Mouse (Mus musculus) gastrocnemius, postnatal 25 days (tissue): Measurements from ENCODE around the gene Fgfbp3. TPM values are rescaled to one million over a fixed set of nuclear protein-coding genes. Genes with fewer than 3 reads are reported as not detected.
"Not testable (repeated sequence)": the region's sequence is repeated elsewhere in the genome, so short reads cannot be mapped to it uniquely, and the experiment has no call there.

Experiments used
- DNase-seq: peaks from one replicate; pipeline ENCODE4 v3.0.0; 2022
- long read RNA-seq, 2 experiments: library from polyadenylated mRNA; stranded (forward); transcript quantifications; one replicate each; pipeline ENCODE4 v2.0.0; 2021
- total RNA-seq, 2 experiments: library from RNA; stranded (reverse); gene quantifications; 1 replicate in 1 of 2; 2 replicates in 1 of 2; pipeline ENCODE4 v1.2.3; 2021

Gene Fgfbp3
- 1 to 10 TPM in 1 of 2 experiments, under 1 TPM in 1; 0.94 to 1.4 TPM for total RNA-seq
- long read RNA-seq, experiment 1, partial matches to known transcripts: 3 of 3 reads
- long read RNA-seq, experiment 1, other reads (novel, unspliced or antisense): 0 of 3 reads
- long read RNA-seq, experiment 2, partial matches to known transcripts: 3 of 3 reads
- long read RNA-seq, experiment 2, other reads (novel, unspliced or antisense): 0 of 3 reads

DNA sequence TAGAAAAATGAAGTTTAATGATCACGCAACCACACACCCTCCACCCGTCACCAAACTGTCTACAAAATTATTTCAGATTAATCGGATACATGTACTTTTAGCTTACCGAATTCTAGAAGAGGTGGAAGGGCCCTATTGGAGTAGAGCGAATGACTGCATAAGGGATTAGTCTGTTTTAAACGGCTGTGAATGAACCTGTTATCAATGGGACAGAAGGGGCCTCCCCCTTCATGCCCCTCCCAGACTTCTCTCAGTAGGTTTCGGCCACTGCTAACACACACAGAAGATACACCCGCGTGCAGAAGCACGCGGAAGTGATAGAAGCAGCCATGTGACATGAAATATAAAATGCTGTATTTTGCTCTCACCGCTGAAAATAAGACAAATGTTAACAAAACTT, at the start of gene Fgfbp3:
Gene Fgfbp3 (minus strand): TSS at position 150 of the 400 bp plus-strand sequence.
- no peak for DNase-seq

GRCm38 (mm10) chr19:36962544-36963260, 43.3 kb upstream of the Fgfbp3 start:
- not testable (repeated sequence) for DNase-seq

DNA sequence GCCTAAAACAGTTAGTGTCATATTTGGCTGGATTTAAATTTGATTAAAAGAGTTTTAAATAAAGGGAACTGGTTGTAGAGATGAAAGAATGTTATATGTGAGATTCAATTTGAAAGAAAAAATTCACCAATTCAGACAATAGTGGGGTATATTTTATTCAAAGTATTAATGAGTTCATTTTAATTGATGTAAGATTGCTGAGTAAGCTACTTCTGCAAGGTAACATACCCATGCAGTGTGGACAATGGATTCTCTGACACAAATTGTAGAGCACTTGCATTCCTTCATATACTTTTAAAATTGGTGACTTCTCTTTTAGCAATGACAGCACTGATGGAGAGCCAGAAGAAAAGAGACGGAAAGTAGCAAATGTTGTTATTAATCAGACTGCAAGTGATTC, 41.9 kb upstream of the Fgfbp3 start:
- DNase-seq: no peak

- no peak for DNase-seq
Measured at GRCm38 (mm10) chr19:36958331-36958730, 38.9 kb upstream of the Fgfbp3 start.

DNA sequence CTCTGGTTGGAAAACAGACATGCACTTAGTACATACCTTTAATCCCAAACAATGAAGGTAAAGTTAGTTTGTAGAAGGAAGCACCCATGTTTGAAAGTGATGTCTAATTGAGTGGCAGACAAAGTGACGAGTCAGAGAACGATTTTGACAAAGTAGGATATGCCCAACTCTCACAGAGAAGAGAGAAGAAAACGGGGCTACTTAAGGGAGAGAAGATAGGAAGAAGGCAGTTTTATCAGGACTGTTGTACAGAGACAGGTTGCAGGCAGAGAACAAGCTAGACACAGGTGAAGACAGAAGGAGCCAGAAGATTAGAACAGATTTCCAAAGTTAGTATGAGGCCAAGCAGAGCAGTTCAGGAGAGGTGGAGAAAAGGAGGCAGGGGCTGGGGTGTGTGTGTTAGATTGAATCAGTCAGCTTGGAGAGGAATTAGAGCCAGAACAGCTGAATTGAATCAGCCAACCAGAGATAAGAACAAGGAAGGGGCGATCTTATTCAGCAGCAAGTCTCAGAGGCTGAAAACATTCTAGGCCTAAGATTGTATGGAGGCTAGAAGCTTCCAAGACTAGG, 34.3 kb upstream of the Fgfbp3 start:
- DNase-seq: no peak

DNA sequence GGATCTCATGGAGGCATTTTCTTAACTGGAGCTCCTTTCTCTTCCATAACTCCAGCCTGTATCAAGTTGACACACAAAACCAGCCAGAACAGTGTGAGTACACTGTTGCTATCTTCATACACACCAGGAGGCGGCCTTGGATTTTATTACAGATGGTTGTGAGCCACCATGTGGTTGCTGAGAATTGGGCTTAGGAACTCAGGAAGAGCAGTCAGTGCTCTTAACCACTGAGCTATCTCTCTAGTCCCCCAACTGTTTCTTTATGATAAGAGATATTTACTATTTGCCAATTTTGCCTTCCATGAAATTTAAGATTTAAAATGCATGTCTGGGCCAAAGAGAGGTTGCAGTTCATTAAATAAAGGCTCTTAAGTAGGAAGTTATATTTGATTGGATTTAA, 20.6 kb upstream of the Fgfbp3 start:
- no peak for DNase-seq

DNA sequence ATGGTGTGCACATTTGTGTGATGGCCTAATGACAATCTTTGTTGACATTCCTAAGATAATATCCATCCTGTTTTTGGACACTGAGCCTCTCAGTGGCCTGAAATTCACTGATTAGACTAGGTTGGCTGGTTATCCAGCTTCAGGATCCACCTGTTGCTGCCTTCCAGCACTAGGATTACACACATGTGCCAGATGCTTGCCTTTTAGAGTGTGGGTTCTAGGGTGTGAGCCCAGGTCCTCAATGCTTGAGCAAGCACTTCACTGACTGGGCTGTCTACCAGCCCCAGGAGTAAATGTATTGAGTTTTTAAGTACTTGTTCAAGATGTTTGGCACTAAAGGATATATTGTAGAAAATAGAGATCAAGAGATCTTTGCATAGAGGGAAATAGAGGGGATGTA, 18.6 kb upstream of the Fgfbp3 start:
- no peak for DNase-seq

- DNase-seq: no peak
Measured at GRCm38 (mm10) chr19:36936285-36936684, 16.9 kb upstream of the Fgfbp3 start.

- DNase-seq: no peak
Measured at GRCm38 (mm10) chr19:36932613-36933012, 13.2 kb upstream of the Fgfbp3 start.

- DNase-seq: no peak
Measured at GRCm38 (mm10) chr19:36932097-36932496, 12.7 kb upstream of the Fgfbp3 start.

DNA sequence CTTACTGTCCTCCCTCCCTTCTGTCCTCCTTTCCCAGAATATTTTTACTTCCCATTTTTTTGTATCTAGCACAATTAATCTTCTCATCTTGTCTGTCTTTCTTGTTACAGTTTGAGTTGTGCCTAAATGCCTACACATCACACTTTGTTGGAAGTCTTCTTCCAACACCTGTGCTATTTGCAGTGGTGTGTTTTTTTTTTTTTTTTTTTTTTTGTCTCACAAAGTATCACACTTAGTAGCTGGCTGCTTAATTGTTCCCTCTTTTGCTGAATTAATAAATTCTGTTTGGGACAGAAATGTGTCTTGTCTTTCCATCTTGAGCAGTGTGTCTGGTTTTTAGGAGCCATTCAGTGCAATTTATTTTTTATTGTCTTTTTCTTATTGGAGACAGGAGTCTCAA, 10.4 kb upstream of the Fgfbp3 start:
- no peak for DNase-seq

DNA sequence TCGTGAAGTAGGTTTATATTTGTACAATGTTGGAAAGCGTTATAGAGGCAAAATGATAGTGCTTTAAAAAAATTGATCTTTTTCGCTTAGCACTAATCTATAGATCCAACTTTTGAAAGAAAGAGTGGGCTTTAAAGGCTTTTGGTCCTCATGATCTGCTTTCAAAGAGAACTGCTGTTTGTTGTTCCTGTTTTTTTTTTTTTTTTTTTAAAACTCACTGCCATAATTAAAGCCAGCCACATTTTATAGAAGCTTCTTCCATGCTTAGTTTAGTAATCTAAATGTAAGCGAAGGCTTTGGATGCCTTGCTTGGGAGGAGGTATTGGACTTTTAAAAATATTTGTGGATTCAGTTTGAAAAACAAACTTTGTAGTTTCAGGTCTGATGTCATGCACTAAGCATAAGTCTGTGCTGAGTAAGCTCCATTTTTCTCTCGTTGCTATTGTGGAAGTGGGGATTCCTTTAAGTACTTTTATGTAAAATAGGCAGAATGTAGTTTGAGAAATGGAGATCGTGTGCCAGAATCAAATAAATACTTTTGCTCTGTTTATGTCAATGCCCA, 8.5 kb upstream of the Fgfbp3 start:
- no peak for DNase-seq

DNA sequence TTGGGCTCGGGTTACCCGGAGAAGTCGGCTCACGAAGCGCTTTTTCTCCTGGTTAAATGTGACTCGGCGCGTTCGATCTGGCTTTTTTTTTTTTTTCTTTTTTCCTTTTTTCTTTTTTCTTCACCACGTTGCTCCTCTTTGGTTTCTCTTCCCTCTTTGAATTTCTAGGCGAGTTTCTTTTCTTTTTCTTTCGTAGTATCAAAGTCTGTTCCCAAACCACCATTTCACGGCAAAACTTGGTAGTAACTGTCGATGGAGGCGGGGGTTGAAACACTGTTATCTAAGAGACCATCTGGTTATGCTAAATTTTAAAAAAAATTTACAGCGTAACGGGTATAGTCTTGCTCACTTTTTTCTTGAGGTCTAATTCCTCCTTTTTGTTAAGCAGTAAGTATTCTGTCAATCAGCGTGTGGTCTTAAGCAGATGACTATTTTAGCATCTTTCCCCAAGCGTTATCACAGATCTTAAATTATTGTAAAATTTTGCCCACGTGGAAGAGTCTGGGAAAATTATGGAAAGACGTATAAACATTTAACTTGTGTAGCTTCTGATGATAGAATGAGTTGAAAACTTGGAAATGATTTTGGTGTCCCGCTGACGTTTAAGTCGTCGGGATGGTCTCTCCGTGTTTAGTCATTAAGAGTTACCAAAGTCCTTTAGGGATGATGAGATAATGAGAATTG, 7.3 kb upstream of the Fgfbp3 start:
- DNase-seq: no peak

- DNase-seq: peak; percentile 83
Measured at GRCm38 (mm10) chr19:36925671-36926552, 6.5 kb upstream of the Fgfbp3 start, which contains the start of gene Btaf1. Gene Btaf1, plus strand, starts transcription at chr19:36926079.

DNA sequence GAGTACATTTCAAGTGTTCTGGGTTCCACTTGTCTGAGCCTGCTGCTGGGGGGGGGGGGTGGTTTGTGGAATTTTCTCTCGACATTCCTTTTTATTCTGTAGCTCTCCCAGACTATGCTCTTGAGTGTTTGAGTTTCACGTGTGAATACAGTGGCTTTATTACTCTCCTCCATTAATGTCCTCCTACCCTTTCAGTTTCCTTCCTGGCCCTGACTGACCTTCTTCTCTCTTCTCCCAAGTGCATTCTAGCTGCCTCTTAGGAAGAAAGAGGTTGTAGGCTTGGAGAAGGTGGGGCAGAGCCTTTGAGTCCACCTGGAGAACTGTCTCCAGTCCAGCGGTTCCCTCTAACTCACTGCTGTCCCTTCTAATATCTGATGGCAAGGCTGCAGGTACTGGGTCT, 3.5 kb upstream of the Fgfbp3 start:
- DNase-seq: no peak

DNA sequence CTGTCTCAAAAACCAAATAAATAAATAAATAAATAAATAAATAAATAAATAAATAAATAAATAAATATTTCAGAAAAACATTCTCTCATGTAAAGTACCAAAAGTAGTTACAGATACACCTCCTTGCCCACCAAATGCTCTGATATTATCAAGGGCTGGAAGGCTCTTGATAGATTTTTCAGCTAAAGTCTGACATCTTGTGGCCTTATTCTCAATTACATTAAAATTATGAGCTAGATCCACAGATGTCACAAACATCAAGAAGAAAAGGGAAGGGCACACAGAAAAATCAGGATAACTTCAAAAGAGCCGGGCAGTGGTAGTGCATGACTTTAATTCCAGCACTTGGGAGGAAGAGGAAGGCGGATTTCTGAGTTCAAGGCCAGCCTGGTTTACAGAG, 2.6 kb upstream of the Fgfbp3 start:
- DNase-seq: no peak

GRCm38 (mm10) chr19:36918441-36919301, 744 bp downstream of the Fgfbp3 start:
- DNase-seq: peak; percentile 79

DNA sequence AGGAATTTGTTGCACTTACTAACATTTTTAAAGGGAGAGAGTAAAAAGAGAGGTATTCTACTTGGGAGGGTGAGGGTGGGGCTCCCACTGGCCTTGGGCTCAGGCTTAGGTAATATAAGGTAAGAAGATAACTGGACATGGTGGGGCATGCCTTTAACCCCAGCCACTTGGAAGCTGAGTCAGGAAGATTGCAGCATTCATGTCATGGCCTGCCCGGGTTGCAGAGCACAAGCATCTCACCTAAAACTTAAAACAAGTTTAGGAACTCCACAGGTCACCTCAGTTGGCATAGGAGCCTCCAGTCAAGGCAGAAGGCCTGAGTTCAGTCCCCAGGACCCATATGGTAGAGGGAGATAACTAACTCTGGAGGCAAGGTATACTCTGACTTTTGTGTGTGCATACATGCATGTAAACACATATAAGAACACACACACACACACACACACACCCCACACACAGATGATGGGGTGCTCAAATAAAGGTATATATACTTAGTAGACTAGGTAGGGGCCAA, 2.5 kb downstream of the Fgfbp3 start:
- no peak for DNase-seq

- no peak for DNase-seq
Measured at GRCm38 (mm10) chr19:36916206-36916605, 3.2 kb downstream of the Fgfbp3 start.

DNA sequence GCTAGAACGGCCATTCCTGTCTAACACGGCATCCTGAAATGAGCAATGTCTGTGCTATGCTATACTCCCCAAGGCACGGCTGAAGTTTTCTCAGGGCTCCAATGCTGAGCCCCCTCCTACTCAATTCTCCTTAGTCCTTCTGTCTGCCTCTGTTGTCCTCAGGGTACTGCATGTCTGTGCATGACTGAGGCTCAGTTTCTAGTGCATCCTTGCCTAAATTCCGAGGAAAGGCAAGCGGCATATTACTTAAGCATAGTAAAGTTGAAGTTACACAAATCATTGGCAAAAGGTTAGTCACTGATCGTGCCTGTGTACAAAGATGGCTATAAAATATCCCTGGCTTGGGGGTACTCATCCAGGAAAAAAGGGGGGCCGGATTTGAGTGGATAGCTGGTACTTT, 6.4 kb downstream of the Fgfbp3 start:
- no peak for DNase-seq
